Mouse (Mus musculus): Measurements from ENCODE around the gene Taar8a. TPM values are rescaled to one million over a fixed set of nuclear protein-coding genes. Genes with fewer than 3 reads are reported as not detected.
"Not testable (repeated sequence)": the region's sequence is repeated elsewhere in the genome, so short reads cannot be mapped to it uniquely, and the experiment has no call there.

Gene Taar8a
- polyA plus RNA-seq (2014; fragmentation: Nextera tagmentation; extraction: Ambion mirVana): not detected in 2 replicates

GRCm38 (mm10) chr10:24076200-24076599 is at the start of gene Taar8a:
Gene Taar8a, plus strand, starts transcription at chr10:24076500.
- not testable (repeated sequence) for ATAC-seq (ENCODE audit: low read depth); H3K9me3 ChIP-seq (ENCODE audit: control insufficient read depth, low read length); H3K36me3 ChIP-seq (ENCODE audit: control insufficient read depth, insufficient read depth, low read length); H3K4me1 ChIP-seq (ENCODE audit: control insufficient read depth, insufficient read depth, low read length); H3K27ac ChIP-seq (ENCODE audit: low read depth, low read length); H3K9ac ChIP-seq (replicated peaks; ENCODE audit: low read depth, low read length); H3K27me3 ChIP-seq (ENCODE audit: control insufficient read depth, insufficient read depth, low read length); H3K4me3 ChIP-seq (ENCODE audit: low read depth, low read length); H3K4me2 ChIP-seq (ENCODE audit: low read depth, low read length)
- 78% methylated on average over 2 of the region's 4 CpGs for WGBS

GRCm38 (mm10) chr10:24026922-24027321 is 49.4 kb upstream of the Taar8a start, which contains the start of gene Taar7d:
Gene Taar7d, plus strand, starts transcription at chr10:24027222.
- Histone ChIP-seq H3K9me3 (ENCODE audit: control insufficient read depth, low read length) (no peaks in the 10 kb centered on the region), H3K4me3 (ENCODE audit: low read depth, low read length) (no peak within 1 kb of the TSS), H3K36me3 (ENCODE audit: control insufficient read depth, insufficient read depth, low read length) (no peaks in the 10 kb centered on the region), H3K27me3 (ENCODE audit: control insufficient read depth, insufficient read depth, low read length) (no peaks in the 10 kb centered on the region), H3K27ac (ENCODE audit: low read depth, low read length) (no peak within 1 kb of the TSS), H3K4me1 (ENCODE audit: control insufficient read depth, insufficient read depth, low read length) (no peaks in the 10 kb centered on the region), H3K9ac (replicated peaks; ENCODE audit: low read depth, low read length) (no peak within 1 kb of the TSS), H3K4me2 (ENCODE audit: low read depth, low read length) (no peak within 1 kb of the TSS)
- ATAC-seq (ENCODE audit: low read depth): no peak

- H3K4me2 ChIP-seq (ENCODE audit: low read depth, low read length): no peak overlapping the region
- no peak for ATAC-seq (ENCODE audit: low read depth)
- H3K27ac ChIP-seq (ENCODE audit: low read depth, low read length): no peak overlapping the region
- no peaks in the 10 kb centered on the region for H3K36me3 ChIP-seq (ENCODE audit: control insufficient read depth, insufficient read depth, low read length)
- H3K4me3 ChIP-seq (ENCODE audit: low read depth, low read length): no peak overlapping the region
- no peaks in the 10 kb centered on the region for H3K27me3 ChIP-seq (ENCODE audit: control insufficient read depth, insufficient read depth, low read length)
- no peaks in the 10 kb centered on the region for H3K9me3 ChIP-seq (ENCODE audit: control insufficient read depth, low read length)
- H3K9ac ChIP-seq (replicated peaks; ENCODE audit: low read depth, low read length): no peak overlapping the region
- H3K4me1 ChIP-seq (ENCODE audit: control insufficient read depth, insufficient read depth, low read length): no peaks in the 10 kb centered on the region
Measured at GRCm38 (mm10) chr10:24031347-24031746, 45.0 kb upstream of the Taar8a start.

- Histone ChIP-seq H3K4me3 (ENCODE audit: low read depth, low read length) (no peak within 1 kb of the TSS), H3K9me3 (ENCODE audit: control insufficient read depth, low read length) (no peaks in the 10 kb centered on the region), H3K4me2 (ENCODE audit: low read depth, low read length) (no peak within 1 kb of the TSS), H3K27ac (ENCODE audit: low read depth, low read length) (no peak within 1 kb of the TSS), H3K9ac (replicated peaks; ENCODE audit: low read depth, low read length) (no peak within 1 kb of the TSS), H3K36me3 (ENCODE audit: control insufficient read depth, insufficient read depth, low read length) (no peaks in the 10 kb centered on the region), H3K4me1 (ENCODE audit: control insufficient read depth, insufficient read depth, low read length) (no peaks in the 10 kb centered on the region), H3K27me3 (ENCODE audit: control insufficient read depth, insufficient read depth, low read length) (no peaks in the 10 kb centered on the region)
- WGBS: 94% methylated on average over 2 of the region's 2 CpGs
- ATAC-seq (ENCODE audit: low read depth): no peak
Measured at GRCm38 (mm10) chr10:24037314-24037713, 39.0 kb upstream of the Taar8a start, which contains the start of gene Taar7e. Gene Taar7e, plus strand, starts transcription at chr10:24037614.

GRCm38 (mm10) chr10:24040120-24040869 is 36.0 kb upstream of the Taar8a start:
- Histone ChIP-seq H3K27ac (ENCODE audit: low read depth, low read length) (no peak overlapping the region), H3K4me2 (ENCODE audit: low read depth, low read length) (no peak overlapping the region), H3K4me3 (ENCODE audit: low read depth, low read length) (no peak overlapping the region), H3K9me3 (ENCODE audit: control insufficient read depth, low read length) (no peaks in the 10 kb centered on the region), H3K27me3 (ENCODE audit: control insufficient read depth, insufficient read depth, low read length) (no peaks in the 10 kb centered on the region), H3K9ac (replicated peaks; ENCODE audit: low read depth, low read length) (no peak overlapping the region), H3K4me1 (ENCODE audit: control insufficient read depth, insufficient read depth, low read length) (no peaks in the 10 kb centered on the region), H3K36me3 (ENCODE audit: control insufficient read depth, insufficient read depth, low read length) (no peaks in the 10 kb centered on the region)
- 71% methylated on average over 2 of the region's 2 CpGs for WGBS
- ATAC-seq (ENCODE audit: low read depth): no peak

- no peaks in the 10 kb centered on the region for H3K36me3 ChIP-seq (ENCODE audit: control insufficient read depth, insufficient read depth, low read length)
- no peaks in the 10 kb centered on the region for H3K9me3 ChIP-seq (ENCODE audit: control insufficient read depth, low read length)
- ATAC-seq (ENCODE audit: low read depth): no peak
- no peaks in the 10 kb centered on the region for H3K4me1 ChIP-seq (ENCODE audit: control insufficient read depth, insufficient read depth, low read length)
- no peak within 1 kb of the TSS for H3K4me3 ChIP-seq (ENCODE audit: low read depth, low read length)
- H3K9ac ChIP-seq (replicated peaks; ENCODE audit: low read depth, low read length): no peak within 1 kb of the TSS
- no peak within 1 kb of the TSS for H3K27ac ChIP-seq (ENCODE audit: low read depth, low read length)
- H3K27me3 ChIP-seq (ENCODE audit: control insufficient read depth, insufficient read depth, low read length): no peaks in the 10 kb centered on the region
- no peak within 1 kb of the TSS for H3K4me2 ChIP-seq (ENCODE audit: low read depth, low read length)
Measured at GRCm38 (mm10) chr10:24049210-24049609, 27.1 kb upstream of the Taar8a start, which contains the start of gene Taar7f. Gene Taar7f, plus strand, starts transcription at chr10:24049510.

- Histone ChIP-seq H3K4me3 (ENCODE audit: low read depth, low read length) (no peak overlapping the region), H3K4me1 (ENCODE audit: control insufficient read depth, insufficient read depth, low read length) (no peaks in the 10 kb centered on the region), H3K36me3 (ENCODE audit: control insufficient read depth, insufficient read depth, low read length) (no peaks in the 10 kb centered on the region), H3K27ac (ENCODE audit: low read depth, low read length) (no peak overlapping the region), H3K27me3 (ENCODE audit: control insufficient read depth, insufficient read depth, low read length) (no peaks in the 10 kb centered on the region), H3K9ac (replicated peaks; ENCODE audit: low read depth, low read length) (no peak overlapping the region), H3K9me3 (ENCODE audit: control insufficient read depth, low read length) (no peaks in the 10 kb centered on the region), H3K4me2 (ENCODE audit: low read depth, low read length) (no peak overlapping the region)
- 87% methylated on average over 5 of the region's 5 CpGs for WGBS
- ATAC-seq (ENCODE audit: low read depth): no peak
Measured at GRCm38 (mm10) chr10:24052039-24052438, 24.3 kb upstream of the Taar8a start.

- H3K9ac ChIP-seq (replicated peaks; ENCODE audit: low read depth, low read length): no peak overlapping the region
- 86% methylated on average over 3 of the region's 3 CpGs for WGBS
- H3K4me1 ChIP-seq (ENCODE audit: control insufficient read depth, insufficient read depth, low read length): no peaks in the 10 kb centered on the region
- no peak for ATAC-seq (ENCODE audit: low read depth)
- H3K27me3 ChIP-seq (ENCODE audit: control insufficient read depth, insufficient read depth, low read length): no peaks in the 10 kb centered on the region
- no peak overlapping the region for H3K4me3 ChIP-seq (ENCODE audit: low read depth, low read length)
- no peak overlapping the region for H3K27ac ChIP-seq (ENCODE audit: low read depth, low read length)
- H3K36me3 ChIP-seq (ENCODE audit: control insufficient read depth, insufficient read depth, low read length): no peaks in the 10 kb centered on the region
- no peak overlapping the region for H3K4me2 ChIP-seq (ENCODE audit: low read depth, low read length)
- H3K9me3 ChIP-seq (ENCODE audit: control insufficient read depth, low read length): no peaks in the 10 kb centered on the region
Measured at GRCm38 (mm10) chr10:24058986-24059385, 17.3 kb upstream of the Taar8a start.

- ATAC-seq (ENCODE audit: low read depth); H3K9ac ChIP-seq (replicated peaks; ENCODE audit: low read depth, low read length); H3K4me2 ChIP-seq (ENCODE audit: low read depth, low read length); H3K9me3 ChIP-seq (ENCODE audit: control insufficient read depth, low read length); H3K4me1 ChIP-seq (ENCODE audit: control insufficient read depth, insufficient read depth, low read length); H3K27ac ChIP-seq (ENCODE audit: low read depth, low read length); H3K4me3 ChIP-seq (ENCODE audit: low read depth, low read length); H3K36me3 ChIP-seq (ENCODE audit: control insufficient read depth, insufficient read depth, low read length); H3K27me3 ChIP-seq (ENCODE audit: control insufficient read depth, insufficient read depth, low read length): not testable (repeated sequence)
- 67% methylated on average over 2 of the region's 2 CpGs for WGBS
Measured at GRCm38 (mm10) chr10:24074751-24075150, 1.5 kb upstream of the Taar8a start.

All from neural tube, embryonic 14.5 days (tissue).